Mouse (Mus musculus) heart, postnatal 0 days (tissue): ENCODE data around the gene Itpk1.

ENCODE experiments used
- CTCF ChIP-seq: IDR thresholded peaks from 2 replicates; pipeline ENCODE4 v1.5.1; 2016; ENCODE audit warnings: antibody characterized with exemption, control low read depth, low read depth
- EP300 ChIP-seq: IDR thresholded peaks from 2 replicates; pipeline ENCODE4 v1.6.1; 2016; ENCODE audit warnings: antibody characterized with exemption, low read depth

DNA sequence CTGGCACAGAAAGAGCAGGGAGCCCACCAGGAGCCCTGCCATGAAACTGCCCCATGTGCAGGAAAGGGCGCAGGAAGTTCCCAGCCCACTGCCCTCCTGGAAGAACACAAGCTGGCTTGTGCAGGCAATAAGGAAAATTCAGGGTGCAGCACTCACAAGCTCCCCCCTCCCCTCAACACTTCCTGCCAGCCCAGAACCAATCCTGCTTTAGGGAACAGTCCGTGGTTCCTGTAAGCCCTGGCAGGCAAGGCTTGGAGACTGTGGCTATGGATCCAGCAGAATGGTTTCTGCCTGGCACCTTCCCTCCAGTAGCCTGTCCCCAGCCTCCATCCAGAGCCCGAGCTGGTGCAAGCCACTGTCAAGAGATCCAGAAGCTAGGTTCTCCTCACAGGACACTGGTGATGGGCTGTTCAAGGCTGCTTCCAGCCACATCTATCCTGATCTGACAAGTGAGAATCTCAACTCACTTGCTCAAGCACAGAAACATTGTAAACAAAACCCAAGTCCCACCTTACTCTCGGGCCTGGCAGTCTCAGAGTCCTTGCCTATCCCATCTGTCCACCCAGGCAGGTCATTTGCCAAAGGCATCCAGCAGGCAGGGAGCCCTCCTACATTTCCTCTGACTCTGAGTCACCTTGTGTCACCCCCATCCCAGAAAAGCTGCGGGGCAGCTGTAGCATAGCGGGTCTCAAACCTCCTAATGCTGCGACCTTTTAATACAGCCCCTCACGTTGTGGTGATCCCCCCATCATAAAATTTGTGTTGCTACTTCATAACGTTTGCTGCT lies 102.3 kb downstream of the Itpk1 start:
- TF ChIP-seq EP300 (no peak), CTCF (no peak)
